In the genomic region with DNA sequence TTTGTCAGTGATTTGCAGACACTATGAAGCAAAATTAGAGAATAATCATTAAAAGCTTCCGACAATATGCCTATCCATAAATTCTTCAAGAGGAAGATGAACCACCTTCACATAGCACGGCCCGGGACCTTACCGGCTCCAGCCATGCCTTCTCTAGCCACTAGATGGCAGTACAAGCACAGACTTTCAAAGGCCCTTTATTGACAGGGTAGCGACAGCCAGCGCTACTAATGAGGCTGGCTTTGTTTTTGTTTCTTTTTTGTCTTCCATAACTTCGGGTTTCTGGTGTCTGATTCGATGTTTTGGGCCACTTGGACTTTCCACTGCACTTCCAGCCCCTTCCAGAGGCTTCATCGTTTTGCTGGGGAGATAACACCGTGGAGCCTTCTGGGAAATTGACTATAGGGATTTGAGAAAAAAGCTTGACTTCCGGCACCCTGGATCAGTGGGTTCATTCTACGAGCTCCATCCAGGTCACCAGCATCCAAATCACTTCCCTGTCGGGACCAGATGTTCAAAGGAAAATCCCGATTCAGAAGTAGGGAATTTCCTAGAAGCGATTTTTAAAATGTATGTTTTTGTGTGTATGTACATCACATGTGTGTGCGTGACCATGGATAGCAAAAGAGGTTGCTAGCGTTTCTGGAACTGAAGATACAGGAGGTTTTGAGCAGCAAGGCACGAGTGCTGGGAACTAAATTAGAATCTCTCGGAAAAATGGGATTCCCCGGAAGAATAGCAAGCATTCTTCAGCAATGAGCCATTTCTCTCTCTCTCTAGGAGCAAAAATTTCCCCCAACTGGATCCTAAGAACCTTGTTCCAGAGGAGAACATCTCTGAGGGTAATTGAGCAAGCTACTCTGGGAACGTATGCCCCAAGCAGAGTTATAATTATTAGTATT, we compare ENCODE assay signal across 8 mouse cellular contexts.
DNase-seq lines count a peak whose midpoint lies in the region; ATAC-seq and TF ChIP-seq lines count a peak whose summit lies in the region.

No protein-coding gene starts in this region.

- H3K9ac ChIP-seq in embryonic facial prominence, embryonic 14.5 days (ENCODE audit: low read depth, low read length): peak overlapping the region; percentile 54
- peak overlapping the region; percentile 58; the same call in 1 of the 2 replicates for H3K9ac ChIP-seq in kidney, embryonic 14.5 days (ENCODE audit: low read depth, low read length)
- H3K9ac ChIP-seq in limb, embryonic 14.5 days (ENCODE audit: low read depth, low read length, severe bottlenecking): peak overlapping the region; percentile 67
- peak overlapping the region; percentile 64 for H3K9ac ChIP-seq in midbrain, embryonic 16.5 days (ENCODE audit: low read depth, low read length)

- peak overlapping the region; percentile 55 for H3K4me2 ChIP-seq in embryonic facial prominence, embryonic 14.5 days (ENCODE audit: low read depth, low read length)
- H3K4me2 ChIP-seq in kidney, embryonic 14.5 days (replicated peaks; ENCODE audit: low read depth, low read length): peak overlapping the region; percentile 56
- peak overlapping the region; percentile 75 for H3K4me2 ChIP-seq in limb, embryonic 14.5 days (replicated peaks; ENCODE audit: low read depth, low read length, severe bottlenecking)
- peak overlapping the region; percentile 78 for H3K4me2 ChIP-seq in midbrain, embryonic 16.5 days (ENCODE audit: low read length)

- 17% methylated on average over 21 of the region's 21 CpGs for WGBS in bone marrow, adult 2 months
- 16% methylated on average over 21 of the region's 21 CpGs for WGBS in embryonic facial prominence, embryonic 14.5 days
- 23% methylated on average over 21 of the region's 21 CpGs for WGBS in heart, embryonic 10.5 days
- 28% methylated on average over 21 of the region's 21 CpGs for WGBS in kidney, embryonic 14.5 days
- 18% methylated on average over 21 of the region's 21 CpGs for WGBS in limb, embryonic 14.5 days
- WGBS in midbrain, embryonic 16.5 days: 21% methylated on average over 21 of the region's 21 CpGs
- WGBS in spleen, adult 2 months: 21% methylated on average over 21 of the region's 21 CpGs

- no peaks in the 10 kb centered on the region; the same call in 1 of the 2 replicates for H3K4me1 ChIP-seq in bone marrow, adult 2 months (ENCODE audit: control insufficient read depth, insufficient read depth, low read length)
- no peaks in the 10 kb centered on the region for H3K4me1 ChIP-seq in embryonic facial prominence, embryonic 14.5 days (ENCODE audit: control insufficient read depth, insufficient read depth, low read length)
- H3K4me1 ChIP-seq in heart, embryonic 10.5 days: peaks cover 14% of the 10 kb centered on the region
- H3K4me1 ChIP-seq in kidney, embryonic 14.5 days (ENCODE audit: control insufficient read depth, insufficient read depth, low read length): no peaks in the 10 kb centered on the region
- 0 out of 2 replicates have a peak, but pooled peaks cover 3% of the 10 kb centered on the region for H3K4me1 ChIP-seq in limb, embryonic 14.5 days (ENCODE audit: control insufficient read depth, insufficient read depth, low read length)
- peaks cover 6% of the 10 kb centered on the region for H3K4me1 ChIP-seq in midbrain, embryonic 16.5 days (ENCODE audit: control insufficient read depth, insufficient read depth, low read length)
- H3K4me1 ChIP-seq in spleen, adult 2 months (ENCODE audit: control insufficient read depth, insufficient read depth, insufficient read length): peaks cover 2% of the 10 kb centered on the region; the same call in 1 of the 2 replicates

- peak; percentile 92 for ATAC-seq in embryonic facial prominence, embryonic 14.5 days (ENCODE audit: low read depth)
- ATAC-seq in kidney, embryonic 14.5 days (ENCODE audit: low FRiP score, low TSS enrichment): peak; percentile 73
- ATAC-seq in limb, embryonic 14.5 days (ENCODE audit: low FRiP score, low read depth): peak; percentile 88
- ATAC-seq in midbrain, embryonic 16.5 days: peak; percentile 88

- DNase-seq in A20 (ENCODE audit: low read depth, low spot score): peak; percentile 83
- DNase-seq in embryonic facial prominence, embryonic 14.5 days (ENCODE audit: low spot score): peak; percentile 85
- peak; percentile 84 for DNase-seq in heart, embryonic 10.5 days (ENCODE audit: low spot score)
- peak; percentile 86 for DNase-seq in limb, embryonic 14.5 days (ENCODE audit: low spot score)
- peak; percentile 66 to 83 for DNase-seq in spleen, adult 2 months (ENCODE audit: low read depth in 1 of 2, low spot score in 2 of 2)

- H3K27me3 ChIP-seq in embryonic facial prominence, embryonic 14.5 days (replicated peaks; ENCODE audit: control insufficient read depth, insufficient read depth, low read length): peaks cover 4% of the 10 kb centered on the region; the same call in 1 of the 2 replicates
- H3K27me3 ChIP-seq in heart, embryonic 10.5 days (ENCODE audit: insufficient read depth, poor library complexity, severe bottlenecking): no peaks in the 10 kb centered on the region
- no peaks in the 10 kb centered on the region for H3K27me3 ChIP-seq in kidney, embryonic 14.5 days (ENCODE audit: control insufficient read depth, insufficient read depth, low read length)
- H3K27me3 ChIP-seq in limb, embryonic 14.5 days (ENCODE audit: control insufficient read depth, insufficient read depth, low read length): no peaks in the 10 kb centered on the region
- no peaks in the 10 kb centered on the region for H3K27me3 ChIP-seq in midbrain, embryonic 16.5 days (ENCODE audit: control insufficient read depth, insufficient read depth, low read depth, low read length)
- no peaks in the 10 kb centered on the region for H3K27me3 ChIP-seq in spleen, adult 2 months (ENCODE audit: control insufficient read depth, insufficient read depth, low read length)

- no peak for TF ChIP-seq POLR2A in bone marrow, adult 2 months (IDR thresholded peaks at IDR 0.05; ENCODE audit: borderline replicate concordance, control insufficient read depth, low read depth, low read length)
- no peak for TF ChIP-seq POLR2A in limb, embryonic 14.5 days (IDR thresholded peaks at IDR 0.05; ENCODE audit: borderline replicate concordance, extremely low read depth, insufficient read depth, insufficient read length)
- TF ChIP-seq POLR2A in spleen, adult 2 months (IDR thresholded peaks at IDR 0.05; ENCODE audit: low read depth, low read length): no peak

- H3K4me3 ChIP-seq in bone marrow, adult 2 months (replicated peaks; ENCODE audit: control insufficient read depth, low read depth, low read length): peak overlapping the region; percentile 41
- H3K4me3 ChIP-seq in embryonic facial prominence, embryonic 14.5 days (ENCODE audit: low read depth, low read length): peak overlapping the region; percentile 41
- peak overlapping the region; percentile 57 for H3K4me3 ChIP-seq in heart, embryonic 10.5 days
- H3K4me3 ChIP-seq in kidney, embryonic 14.5 days (ENCODE audit: low read length): peak overlapping the region; percentile 42
- peak overlapping the region; percentile 45 for H3K4me3 ChIP-seq in limb, embryonic 14.5 days (replicated peaks; ENCODE audit: low read length)
- H3K4me3 ChIP-seq in midbrain, embryonic 16.5 days (ENCODE audit: low read depth, low read length): peak overlapping the region; percentile 40
- peak overlapping the region; percentile 52 for H3K4me3 ChIP-seq in spleen, adult 2 months (ENCODE audit: extremely low read depth, insufficient read depth, insufficient read length)

- H3K36me3 ChIP-seq in embryonic facial prominence, embryonic 14.5 days (ENCODE audit: control insufficient read depth, insufficient read depth, low read length): no peaks in the 10 kb centered on the region
- no peaks in the 10 kb centered on the region for H3K36me3 ChIP-seq in heart, embryonic 10.5 days
- H3K36me3 ChIP-seq in kidney, embryonic 14.5 days (ENCODE audit: control insufficient read depth, insufficient read depth, low read length): no peaks in the 10 kb centered on the region
- H3K36me3 ChIP-seq in limb, embryonic 14.5 days (ENCODE audit: control insufficient read depth, insufficient read depth, low read length): no peaks in the 10 kb centered on the region
- H3K36me3 ChIP-seq in midbrain, embryonic 16.5 days (ENCODE audit: control insufficient read depth, insufficient read depth, low read length): no peaks in the 10 kb centered on the region
- H3K36me3 ChIP-seq in spleen, adult 2 months (ENCODE audit: control insufficient read depth, insufficient read depth, low read length): no peaks in the 10 kb centered on the region

- no peaks in the 10 kb centered on the region for H3K9me3 ChIP-seq in embryonic facial prominence, embryonic 14.5 days (ENCODE audit: control insufficient read depth, low read length)
- no peaks in the 10 kb centered on the region for H3K9me3 ChIP-seq in heart, embryonic 10.5 days
- H3K9me3 ChIP-seq in kidney, embryonic 14.5 days (ENCODE audit: control insufficient read depth, low read length): no peaks in the 10 kb centered on the region
- H3K9me3 ChIP-seq in limb, embryonic 14.5 days (ENCODE audit: control insufficient read depth, low read length): no peaks in the 10 kb centered on the region
- no peaks in the 10 kb centered on the region for H3K9me3 ChIP-seq in midbrain, embryonic 16.5 days (replicated peaks; ENCODE audit: control insufficient read depth, low read length, poor library complexity, severe bottlenecking)

- no peak overlapping the region for H3K27ac ChIP-seq in bone marrow, adult 2 months (ENCODE audit: control insufficient read depth, insufficient read depth, low read depth, low read length, poor library complexity)
- no peak overlapping the region for H3K27ac ChIP-seq in embryonic facial prominence, embryonic 14.5 days (replicated peaks; ENCODE audit: low read depth, low read length)
- peak overlapping the region; percentile 85 for H3K27ac ChIP-seq in heart, embryonic 10.5 days
- H3K27ac ChIP-seq in kidney, embryonic 14.5 days (ENCODE audit: low read depth, low read length): no peak overlapping the region
- no peak overlapping the region for H3K27ac ChIP-seq in limb, embryonic 14.5 days (replicated peaks; ENCODE audit: low read depth, low read length)
- peak overlapping the region; percentile 31 for H3K27ac ChIP-seq in midbrain, embryonic 16.5 days (ENCODE audit: low read length)
- H3K27ac ChIP-seq in spleen, adult 2 months (ENCODE audit: insufficient read depth, low read length): no peak overlapping the region

- peak; percentile 82 for TF ChIP-seq CTCF in bone marrow, adult 2 months (IDR thresholded peaks at IDR 0.05; ENCODE audit: control insufficient read depth, insufficient read depth, low read length)
- TF ChIP-seq CTCF in spleen, adult 2 months (IDR thresholded peaks at IDR 0.05; ENCODE audit: extremely low read depth, insufficient read depth, insufficient read length, insufficient replicate concordance): peak; percentile 79; the same call in 1 of the 2 replicates

Comparison
In these comparisons a context has a peak if more than half of its experiments do, and no peak if none do; other contexts are left out.
1. H3K27ac ChIP-seq: peak in heart, embryonic 10.5 days (single experiment) and midbrain, embryonic 16.5 days (single experiment); none in bone marrow, adult 2 months (single experiment), embryonic facial prominence, embryonic 14.5 days (single experiment), kidney, embryonic 14.5 days (single experiment), limb, embryonic 14.5 days (single experiment) and spleen, adult 2 months (single experiment).
2. Peak in every context shown above with its lines, with median percentiles within 50 percentile points of each other: DNase-seq, H3K4me3 ChIP-seq, ATAC-seq, H3K4me2 ChIP-seq and H3K9ac ChIP-seq.